Mouse (Mus musculus) splenic B cell, adult 2 months (primary cell): Measurements from ENCODE around the gene Cisd3.

Experiments used
- DNase-seq: peaks from one replicate; pipeline ENCODE4 v3.0.0-alpha.2; 2011; ENCODE audit warnings: low read depth, low spot score
- H3K27me3 ChIP-seq: 2 replicates; pipeline ENCODE4 v1.6.1; 2012; ENCODE audit warnings: mild to moderate bottlenecking, low read length, moderate library complexity, mixed read lengths; ENCODE audit not compliant: control insufficient read depth, poor library complexity, insufficient read depth, severe bottlenecking
- H3K36me3 ChIP-seq: 2 replicates; pipeline ENCODE4 v1.6.1; 2012; ENCODE audit warnings: mild to moderate bottlenecking, low read length, moderate library complexity, mixed read lengths; ENCODE audit not compliant: control insufficient read depth, poor library complexity, insufficient read depth, severe bottlenecking

Cisd3 gene

DNA sequence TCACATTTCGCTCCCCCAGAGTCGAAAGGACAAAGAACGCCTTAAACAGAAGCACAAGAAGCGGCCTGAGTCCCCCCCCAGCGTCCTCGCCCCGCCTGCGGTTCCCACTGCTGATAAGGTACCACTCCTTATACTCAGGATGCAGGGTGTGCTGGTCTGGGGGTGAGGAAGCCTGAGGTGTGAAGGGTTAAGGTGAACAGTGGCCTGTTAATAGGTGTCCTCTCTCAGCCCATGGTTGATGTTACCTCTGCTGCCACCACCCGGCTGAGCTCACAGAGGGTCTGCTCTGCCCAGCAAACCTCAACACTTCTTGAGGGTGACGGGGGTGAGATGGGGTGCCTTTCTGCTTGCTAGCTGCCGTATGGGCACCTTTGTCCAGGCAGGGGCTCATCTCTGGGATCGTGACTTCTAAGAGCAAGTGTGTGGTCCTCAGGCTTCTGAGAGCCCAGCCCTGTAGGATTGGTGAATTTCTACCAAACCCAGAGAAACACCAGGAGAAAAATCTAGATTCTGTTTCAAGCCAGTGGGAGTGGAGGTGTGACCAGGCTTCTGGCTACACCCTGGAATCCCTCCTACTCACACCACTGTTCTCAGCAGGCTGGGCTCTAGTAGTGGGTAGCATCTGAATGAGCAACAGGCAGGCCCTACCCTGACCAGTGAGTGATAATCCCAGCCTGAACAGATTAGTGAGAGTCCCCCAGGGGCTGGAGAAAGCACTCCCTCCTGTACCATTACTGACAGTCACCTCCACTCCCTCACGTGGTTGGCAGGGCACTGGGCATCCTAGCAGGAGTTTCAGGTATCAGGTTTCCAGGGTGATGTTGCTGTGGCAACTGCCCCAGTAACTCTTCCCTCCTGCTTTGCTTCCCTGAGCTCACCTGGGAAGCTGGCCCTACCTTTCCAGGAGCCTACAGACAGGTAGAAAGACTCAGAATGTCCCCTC is 15.1 kb upstream of the Cisd3 start:
- Histone ChIP-seq H3K27me3 (no peaks in the 10 kb centered on the region), H3K36me3 (peaks cover 22% of the 10 kb centered on the region)
- DNase-seq: no peak

DNA sequence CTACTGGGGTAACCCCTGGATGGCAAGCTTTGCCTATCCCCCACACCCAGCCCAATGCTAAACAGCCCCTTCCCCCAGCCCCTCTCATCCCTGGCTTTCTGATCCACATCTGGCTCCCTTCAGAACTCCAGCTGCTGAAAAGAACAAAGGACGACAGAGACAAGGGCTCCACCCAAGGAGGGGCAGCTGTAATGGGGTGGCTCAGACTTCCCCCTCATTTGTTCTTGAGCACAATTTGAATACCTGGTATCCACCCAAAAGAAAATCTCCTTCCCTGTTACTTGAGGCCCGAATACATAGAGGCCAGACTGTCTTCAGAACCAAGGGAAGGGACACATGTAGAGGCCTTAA is 14.5 kb upstream of the Cisd3 start:
- Histone ChIP-seq H3K27me3 (no peaks in the 10 kb centered on the region), H3K36me3 (peaks cover 22% of the 10 kb centered on the region)
- no peak for DNase-seq

DNA sequence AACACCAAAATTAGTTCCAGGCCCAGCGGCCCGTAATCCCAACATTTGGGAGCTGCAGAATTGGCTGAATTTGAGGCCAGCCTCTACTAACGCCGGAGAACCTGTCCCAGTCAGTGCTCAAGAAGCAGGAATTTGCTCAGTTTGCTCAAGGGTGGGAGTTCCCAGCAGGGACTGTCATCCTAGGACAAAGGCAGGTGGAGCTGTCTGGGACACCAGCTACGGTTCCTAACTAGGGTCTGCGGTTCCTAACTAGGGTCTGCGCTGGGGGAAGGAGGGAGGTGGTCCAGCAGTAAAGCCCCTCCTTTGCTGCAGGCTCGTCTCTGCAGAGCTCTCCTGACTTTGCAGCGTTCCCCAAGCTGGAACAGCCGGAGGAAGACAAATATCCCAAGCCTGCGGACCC is 12.5 kb upstream of the Cisd3 start:
- no peak for DNase-seq
- H3K36me3 ChIP-seq: peaks cover 28% of the 10 kb centered on the region

DNA sequence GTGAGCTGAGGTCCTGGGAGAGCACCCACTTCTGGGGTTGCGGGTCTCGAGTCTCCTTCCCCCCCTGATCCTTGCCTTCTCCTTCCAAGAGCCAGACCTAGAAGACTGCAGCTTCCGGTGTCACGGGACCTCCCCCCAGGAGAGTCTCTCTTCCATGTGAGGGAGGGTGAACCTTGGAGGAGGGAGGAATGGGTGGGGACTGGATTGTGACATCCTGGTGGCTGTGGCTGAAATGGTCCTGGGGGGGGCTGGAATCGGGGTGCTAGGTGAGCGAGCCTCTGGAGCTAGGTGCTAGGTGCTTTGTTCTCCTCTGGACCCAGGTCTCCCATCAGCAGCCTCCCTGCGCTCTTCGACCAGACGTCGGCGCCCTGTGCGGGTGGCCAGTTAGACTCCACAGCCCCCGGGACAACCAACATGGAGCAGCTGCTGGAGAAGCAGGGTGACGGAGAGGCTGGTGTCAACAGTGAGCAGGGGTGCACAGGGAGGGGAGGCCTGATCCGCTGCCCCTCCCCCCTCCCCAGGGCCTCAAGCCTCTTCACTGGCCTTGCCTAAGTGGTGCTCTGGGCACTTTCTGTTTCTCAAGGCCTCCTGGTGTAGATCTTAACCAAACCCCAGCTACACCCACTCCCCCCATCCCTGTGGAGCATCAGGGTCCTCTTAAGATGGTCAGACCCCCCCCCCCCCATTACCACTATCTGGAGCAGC is 9.4 kb upstream of the Cisd3 start:
- no peak for DNase-seq
- Histone ChIP-seq H3K27me3 (no peaks in the 10 kb centered on the region), H3K36me3 (peaks cover 31% of the 10 kb centered on the region)

More for the DNA sequence above, 12.5 kb upstream of the Cisd3 start:
- no peaks in the 10 kb centered on the region for H3K27me3 ChIP-seq

DNA sequence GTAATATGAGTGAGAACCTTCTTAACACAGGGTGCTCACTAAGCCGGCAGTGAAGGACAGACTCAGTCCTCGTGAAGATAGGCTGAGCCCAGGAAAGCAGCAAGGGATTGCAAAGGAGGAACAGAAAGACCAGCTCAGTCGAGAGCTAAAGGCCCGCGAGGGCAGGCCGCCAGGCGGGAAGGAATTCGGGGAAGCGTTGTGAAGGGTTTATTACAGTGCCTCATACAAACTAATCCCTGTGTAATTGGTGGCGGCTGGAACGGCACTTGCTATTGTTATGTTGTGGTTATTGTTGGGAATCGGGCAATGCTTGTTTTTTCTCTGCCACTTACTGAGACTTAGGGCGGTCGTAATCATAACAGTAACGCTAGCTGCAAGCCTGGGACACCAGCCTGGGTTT is 8.2 kb upstream of the Cisd3 start:
- Histone ChIP-seq H3K36me3 (peaks cover 38% of the 10 kb centered on the region), H3K27me3 (no peaks in the 10 kb centered on the region)
- no peak for DNase-seq

DNA sequence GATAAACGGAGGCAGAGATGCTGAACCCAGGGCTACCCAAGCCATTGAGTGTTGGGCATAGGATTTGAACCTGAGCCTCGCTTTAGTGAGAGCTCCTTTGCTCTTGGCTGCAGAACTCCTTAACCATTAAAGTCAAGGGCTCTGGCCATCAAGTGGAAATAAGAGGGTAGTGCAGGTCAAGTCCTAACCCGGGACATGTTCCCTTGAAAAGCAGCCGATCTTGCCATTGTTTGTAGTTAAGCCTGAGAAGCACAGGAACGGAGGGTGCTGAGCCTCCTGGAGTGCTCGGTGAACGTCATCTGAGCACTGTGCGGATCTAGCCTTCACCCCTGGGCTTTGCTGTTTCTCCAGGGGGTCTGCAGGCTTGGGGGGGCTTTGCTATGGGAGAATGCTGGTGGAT is 7.8 kb upstream of the Cisd3 start:
- Histone ChIP-seq H3K36me3 (peaks cover 38% of the 10 kb centered on the region), H3K27me3 (no peaks in the 10 kb centered on the region)
- DNase-seq: no peak

DNA sequence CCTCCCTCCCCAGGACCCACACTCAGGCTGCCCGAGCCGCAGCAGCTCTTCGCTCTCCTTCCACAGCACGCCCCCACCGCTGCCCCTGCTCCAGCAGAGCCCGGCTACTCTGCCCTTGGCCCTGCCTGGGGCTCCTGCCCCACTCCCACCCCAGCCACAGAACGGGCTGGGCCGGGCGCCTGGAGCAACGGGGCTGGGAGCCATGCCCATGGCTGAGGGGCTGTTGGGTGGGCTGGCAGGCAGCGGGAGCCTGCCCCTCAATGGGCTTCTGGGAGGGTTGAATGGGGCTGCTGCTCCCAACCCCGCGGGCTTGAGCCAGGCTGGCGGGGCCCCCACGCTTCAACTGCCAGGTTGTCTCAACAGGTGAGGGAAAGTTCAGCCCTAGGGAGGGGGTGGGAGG is 7.3 kb upstream of the Cisd3 start:
- H3K36me3 ChIP-seq: peaks cover 35% of the 10 kb centered on the region
- DNase-seq: no peak
- H3K27me3 ChIP-seq: no peaks in the 10 kb centered on the region

DNA sequence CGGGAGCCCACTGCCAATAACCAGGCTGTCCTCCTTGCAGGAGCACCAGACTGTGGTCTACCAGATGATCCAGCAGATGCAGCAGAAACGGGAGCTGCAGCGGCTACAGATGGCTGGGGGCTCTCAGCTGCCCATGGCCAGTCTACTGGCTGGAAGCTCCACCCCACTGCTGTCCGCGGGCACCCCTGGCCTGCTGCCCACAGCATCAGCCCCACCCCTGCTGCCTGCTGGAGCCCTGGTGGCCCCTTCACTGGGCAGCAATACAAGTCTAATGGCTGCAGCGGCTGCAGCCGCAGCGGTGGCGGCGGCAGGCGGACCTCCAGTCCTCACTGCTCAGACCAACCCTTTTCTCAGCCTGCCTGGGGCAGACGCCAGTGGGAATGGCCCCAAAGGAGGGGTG is 5.2 kb upstream of the Cisd3 start:
- H3K27me3 ChIP-seq: no peaks in the 10 kb centered on the region
- no peak for DNase-seq

DNA sequence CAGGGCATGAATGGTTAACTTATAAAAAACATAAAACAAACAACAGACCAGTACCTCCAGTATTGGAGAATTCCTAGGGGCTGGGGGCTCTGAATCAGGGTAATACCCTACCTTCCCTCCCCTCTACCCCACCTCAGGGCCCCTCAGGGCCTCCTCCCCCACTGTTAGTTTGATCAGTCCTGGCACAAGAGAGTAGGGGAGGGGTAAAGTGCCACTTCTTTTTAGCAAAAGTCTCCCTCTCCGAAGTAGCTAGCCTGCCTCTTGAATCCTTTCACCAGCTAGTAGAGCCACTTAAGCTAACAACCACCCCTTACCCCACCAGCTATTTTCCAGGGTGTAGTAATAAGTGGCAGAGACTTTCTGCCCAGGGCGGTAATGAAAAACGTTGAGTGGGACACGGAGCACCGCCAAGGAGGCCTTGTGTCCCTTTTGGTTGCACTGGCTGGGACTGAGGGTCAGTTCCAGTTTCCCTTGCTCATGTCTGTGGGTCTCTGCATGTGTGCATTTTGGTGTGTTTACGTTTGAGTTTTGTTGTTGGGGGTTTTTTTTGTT is 3.0 kb upstream of the Cisd3 start:
- H3K27me3 ChIP-seq: no peaks in the 10 kb centered on the region
- no peak for DNase-seq
- H3K36me3 ChIP-seq: peaks cover 24% of the 10 kb centered on the region

More for the DNA sequence above, 5.2 kb upstream of the Cisd3 start:
- H3K36me3 ChIP-seq: peaks cover 32% of the 10 kb centered on the region

DNA sequence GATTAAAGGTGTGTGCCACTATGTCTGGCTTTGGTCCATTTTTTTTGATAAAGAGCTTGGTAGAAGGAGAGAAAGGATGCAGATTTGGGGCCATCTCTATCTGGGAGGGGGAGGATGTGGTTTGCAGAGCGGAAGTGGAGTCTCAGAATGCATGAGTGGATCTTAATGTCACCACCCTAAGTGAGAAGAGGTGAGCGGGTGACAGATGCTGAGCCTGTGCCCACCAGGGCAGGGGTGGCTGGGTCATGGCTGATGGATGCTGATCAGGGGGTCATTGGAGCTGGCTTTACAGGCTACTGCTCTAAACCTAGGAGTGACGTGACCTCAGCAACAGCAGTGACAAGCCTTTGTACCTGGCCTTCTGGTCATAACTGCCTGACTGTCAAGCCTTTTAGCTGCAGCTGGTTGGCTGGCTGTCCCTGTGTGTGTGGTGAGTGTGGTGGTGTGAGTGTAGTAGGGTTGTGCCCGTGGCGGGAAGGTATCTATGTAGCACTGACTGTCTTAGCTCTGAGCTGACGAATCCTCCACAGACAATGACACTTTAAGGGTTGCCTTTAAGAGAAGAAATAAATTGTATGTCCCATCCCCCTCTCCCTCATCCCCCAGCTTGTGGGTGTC is 1.5 kb upstream of the Cisd3 start:
- H3K27me3 ChIP-seq: no peaks in the 10 kb centered on the region
- peaks cover 18% of the 10 kb centered on the region for H3K36me3 ChIP-seq
- DNase-seq: peak; percentile 88

DNA sequence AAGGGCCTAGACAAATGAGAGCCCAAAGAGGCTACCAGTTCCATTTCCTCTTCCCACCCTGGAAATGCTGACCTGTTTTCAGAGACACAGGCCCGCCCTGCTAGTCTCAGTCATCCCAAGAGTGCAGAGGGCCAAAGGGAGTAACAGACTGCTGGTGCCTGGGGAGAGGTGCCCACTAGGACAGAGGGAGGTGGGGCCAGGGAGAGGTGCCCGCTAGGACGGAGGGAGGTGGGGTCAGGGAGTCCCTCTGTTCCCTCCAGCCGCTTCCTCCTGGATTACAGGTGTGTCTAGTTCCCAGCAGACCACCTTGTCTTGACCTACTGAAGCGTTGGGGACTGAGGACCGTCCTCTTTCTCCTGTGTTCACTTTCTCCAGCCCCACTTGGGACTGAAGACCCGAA is 860 bp upstream of the Cisd3 start:
- Histone ChIP-seq H3K36me3 (peaks cover 18% of the 10 kb centered on the region), H3K27me3 (no peaks in the 10 kb centered on the region)
- no peak for DNase-seq

DNA sequence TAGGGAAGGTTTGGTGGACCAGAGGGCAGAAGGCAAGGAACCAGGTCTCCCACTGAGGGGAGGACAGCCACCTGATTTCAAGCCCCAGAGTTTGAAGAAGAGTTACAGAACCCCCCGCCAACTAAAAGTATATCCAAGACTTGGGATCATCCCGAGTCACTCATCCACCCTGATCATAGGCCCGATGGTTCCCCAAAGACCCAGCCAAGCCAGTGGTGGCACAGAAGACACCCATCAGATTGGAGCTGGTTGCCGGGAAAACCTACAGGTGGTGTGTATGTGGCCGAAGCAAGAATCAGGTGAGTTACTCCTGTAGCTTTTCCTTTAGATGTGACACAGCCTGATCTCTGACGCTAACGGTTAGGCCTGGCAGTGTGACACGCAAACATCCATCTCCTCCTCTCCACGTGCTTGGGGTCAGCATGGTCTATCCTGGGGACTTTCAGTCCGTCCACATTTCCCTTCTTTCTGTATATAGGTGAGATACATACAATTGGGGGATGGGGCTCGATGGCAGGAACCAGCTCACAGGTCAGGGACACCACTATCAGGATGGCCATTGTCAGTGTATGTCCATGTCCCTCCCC is 789 bp downstream of the Cisd3 start:
- H3K27me3 ChIP-seq: no peaks in the 10 kb centered on the region
- peak; percentile 15 for DNase-seq
- H3K36me3 ChIP-seq: peaks cover 8% of the 10 kb centered on the region

DNA sequence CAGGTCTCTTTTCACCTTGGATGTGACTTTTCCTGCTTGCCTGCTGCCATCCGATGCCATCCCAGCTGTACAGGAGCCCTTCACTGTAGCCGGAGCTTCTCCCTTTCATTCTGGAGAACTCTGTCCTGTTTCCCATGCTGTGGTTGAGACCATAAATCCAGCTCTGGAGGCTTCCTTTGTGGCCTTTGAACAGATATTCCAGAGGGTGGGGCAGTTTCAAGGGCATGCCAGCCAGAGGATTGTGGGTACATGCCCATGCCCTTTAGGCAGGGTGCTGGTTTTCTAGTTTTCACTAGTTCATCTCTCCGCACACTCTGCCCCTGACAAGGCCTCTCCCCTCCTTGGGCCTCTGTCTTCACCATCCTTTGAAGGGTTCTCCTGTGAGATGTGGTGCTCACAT is 1.4 kb downstream of the Cisd3 start:
- Histone ChIP-seq H3K27me3 (no peaks in the 10 kb centered on the region), H3K36me3 (peaks cover 4% of the 10 kb centered on the region)
- no peak for DNase-seq

DNA sequence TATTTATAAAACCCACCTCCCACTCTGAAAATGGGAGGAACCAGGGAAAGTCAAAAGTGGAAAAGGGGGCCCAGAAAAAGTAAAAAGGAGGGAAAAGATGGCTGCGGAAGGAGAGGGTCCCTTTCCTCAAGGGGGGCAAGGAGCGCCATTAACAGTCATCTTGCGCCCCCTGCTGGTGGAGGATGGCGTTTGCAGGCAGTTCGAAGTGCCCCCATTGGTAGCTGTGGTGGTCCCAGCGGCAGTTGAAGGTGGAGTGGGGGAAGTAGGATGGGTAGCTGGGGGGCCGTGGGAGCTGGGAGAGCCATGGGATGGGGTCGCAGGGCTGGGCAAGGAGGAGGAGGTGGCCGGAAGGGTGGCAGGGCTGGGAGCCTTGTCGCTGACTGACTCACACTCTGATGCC is 4.2 kb downstream of the Cisd3 start:
- Histone ChIP-seq H3K27me3 (no peaks in the 10 kb centered on the region), H3K36me3 (no peaks in the 10 kb centered on the region; the same call in 1 of the 2 replicates)
- peak; percentile 77 for DNase-seq
